Mouse (Mus musculus) heart, adult 9 months (tissue): Measurements from ENCODE around the gene Il11ra1.
A peak's percentile ranks its signal among the peaks of the same experiment; 100 is the strongest.
"Not testable (repeated sequence)": the region's sequence is repeated elsewhere in the genome, so short reads cannot be mapped to it uniquely, and the experiment has no call there.

Experiments
- DNase-seq, 2 experiments: peaks; one replicate each; pipeline ENCODE4 v3.0.0; 2022; ENCODE audit warnings: low spot score in 2 of 2

Gene Il11ra1

DNA sequence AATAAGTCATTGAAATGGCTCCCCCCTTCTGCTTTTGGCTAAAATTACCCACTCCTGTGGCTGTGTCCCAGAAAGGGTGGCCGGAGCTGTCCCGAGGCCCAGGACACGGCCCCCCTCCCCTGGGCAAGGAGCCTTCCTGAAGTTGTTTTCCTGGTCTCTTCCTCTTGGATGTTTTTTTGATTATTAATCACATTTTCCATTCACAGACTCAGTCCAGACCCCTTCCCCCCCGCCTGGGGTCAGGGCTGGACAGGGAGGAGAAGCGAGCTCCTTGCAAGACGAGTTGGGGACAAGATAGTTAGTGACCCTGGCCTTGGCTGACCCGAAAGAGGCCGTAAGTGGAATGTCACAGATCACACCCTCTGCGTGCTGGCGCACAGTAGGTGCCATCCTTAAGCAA lies at the start of gene Il11ra1:
TSS of gene Il11ra1 (plus strand) at position 207 of the 400 bp plus-strand sequence.
- DNase-seq, result not testable (repeated sequence)

DNA sequence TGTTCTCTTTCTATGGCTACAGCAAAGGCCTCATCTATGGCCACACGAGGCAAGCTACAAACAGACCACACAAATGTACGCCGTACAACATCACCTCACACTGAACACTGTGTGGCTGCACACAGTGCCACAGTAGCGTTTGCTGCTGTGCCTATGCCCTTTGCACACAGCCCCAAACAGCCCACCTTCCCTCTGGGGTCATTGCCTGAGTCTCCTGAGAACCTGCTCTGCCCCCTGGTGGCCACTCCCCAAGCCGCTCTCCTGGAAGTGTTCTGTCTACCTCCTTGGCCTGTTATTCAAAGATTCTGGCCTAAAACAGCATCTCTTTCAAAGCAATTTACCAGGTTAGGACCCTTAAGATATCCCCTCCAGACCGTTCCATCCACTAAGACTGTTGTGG lies 46.5 kb upstream of the Il11ra1 start:
- DNase-seq, result peak in 1 of 2 experiments; percentile 47

DNA sequence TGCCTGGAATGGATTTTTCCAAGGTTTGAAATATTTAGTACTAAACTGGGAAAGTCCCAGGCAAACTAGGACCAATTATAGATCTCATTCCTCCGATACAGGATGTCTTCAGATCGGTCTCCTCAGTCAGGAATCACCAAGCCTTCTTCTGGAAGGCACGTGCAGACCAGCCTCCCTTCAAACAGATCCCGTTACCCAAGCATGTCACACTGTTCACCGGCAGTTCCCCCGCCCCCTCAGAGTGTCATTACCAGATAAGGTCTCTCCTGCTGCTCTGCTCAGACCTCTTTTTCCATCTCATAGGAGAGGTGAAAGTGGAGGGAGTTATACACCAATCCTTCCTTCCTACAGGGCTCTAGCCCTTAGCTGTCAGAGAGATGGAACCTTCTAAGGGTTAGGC lies 46.1 kb upstream of the Il11ra1 start:
- DNase-seq, result no peak

DNA sequence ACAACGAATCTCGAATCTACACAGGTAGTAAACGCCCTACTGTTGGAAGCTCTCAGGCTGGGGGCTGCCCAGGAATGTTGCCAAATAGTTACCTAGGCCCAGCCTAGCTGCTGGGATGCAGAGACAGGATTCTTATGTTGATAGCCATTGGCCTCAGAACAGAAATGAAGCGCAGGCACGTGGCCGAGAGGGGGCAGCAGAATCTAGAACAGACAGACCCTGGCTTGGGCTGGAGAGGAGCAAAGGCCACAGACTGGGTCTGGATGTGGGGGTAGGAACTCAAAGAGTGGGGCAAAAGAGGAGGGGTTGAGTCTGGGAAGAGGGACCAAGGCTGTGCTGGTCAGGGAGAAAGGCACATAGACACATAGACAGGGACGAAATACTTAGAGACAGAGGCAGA lies 45.6 kb upstream of the Il11ra1 start:
- DNase-seq, result peak in 1 of 2 experiments; percentile 30

DNA sequence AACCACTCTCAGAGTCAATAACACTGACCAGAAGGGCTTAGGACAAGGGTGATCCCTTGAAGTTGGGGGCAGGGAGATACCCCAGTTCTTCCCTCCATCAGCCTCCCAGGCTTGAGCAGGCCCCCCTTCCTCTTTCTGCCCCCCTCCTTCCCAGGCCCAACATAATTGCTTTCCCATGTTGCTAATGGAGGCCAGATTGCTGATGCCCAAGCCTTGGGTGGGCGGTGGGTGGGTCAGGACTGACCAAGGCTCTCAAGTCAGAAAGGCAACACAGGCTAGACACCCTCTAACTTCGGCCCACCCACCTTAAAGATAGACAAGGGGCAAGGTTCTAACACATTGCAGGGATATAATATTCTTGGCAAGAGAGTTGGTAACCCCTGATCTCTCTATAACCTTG lies 44.3 kb upstream of the Il11ra1 start:
- no peak for DNase-seq

DNA sequence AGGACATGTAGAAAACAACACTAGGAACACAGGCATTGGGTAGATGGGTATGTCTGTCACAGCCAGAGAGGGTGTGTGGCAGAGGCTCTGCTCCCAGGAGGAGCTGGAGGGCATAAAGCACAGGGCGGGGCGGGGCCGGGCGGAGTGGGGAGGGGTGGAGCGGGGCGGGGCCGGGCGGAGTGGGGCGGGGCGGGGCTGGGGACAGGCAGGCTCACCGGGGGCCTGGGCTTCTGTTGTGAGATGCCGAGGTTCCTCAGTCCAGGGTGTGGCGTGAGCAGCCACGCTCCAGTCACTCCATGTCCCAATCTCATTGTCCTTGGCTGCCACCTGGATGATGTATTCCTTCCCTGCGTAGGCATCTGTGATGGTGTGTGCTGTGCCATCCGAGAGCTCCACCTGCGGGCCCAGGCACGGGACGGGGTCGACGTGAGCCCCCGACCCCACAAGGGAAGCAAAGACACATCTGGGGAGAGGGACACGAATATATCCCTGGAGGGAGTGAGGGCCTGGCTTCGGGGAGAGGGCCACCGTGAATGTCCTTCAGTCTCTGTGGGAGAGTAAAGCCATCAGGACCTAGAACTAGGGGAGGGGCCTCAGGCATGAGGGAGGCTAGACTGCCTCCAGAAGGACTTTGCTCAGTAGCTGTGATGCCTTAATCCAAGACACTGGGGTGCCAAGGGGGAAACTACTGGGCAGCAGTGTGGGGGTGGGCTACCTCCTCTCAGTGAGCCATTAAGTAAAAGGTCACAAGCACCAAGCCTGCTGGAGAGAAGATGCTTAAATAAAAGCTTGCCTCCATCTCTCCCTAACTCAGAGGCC lies 41.0 kb upstream of the Il11ra1 start:
- DNase-seq, result no peak

DNA sequence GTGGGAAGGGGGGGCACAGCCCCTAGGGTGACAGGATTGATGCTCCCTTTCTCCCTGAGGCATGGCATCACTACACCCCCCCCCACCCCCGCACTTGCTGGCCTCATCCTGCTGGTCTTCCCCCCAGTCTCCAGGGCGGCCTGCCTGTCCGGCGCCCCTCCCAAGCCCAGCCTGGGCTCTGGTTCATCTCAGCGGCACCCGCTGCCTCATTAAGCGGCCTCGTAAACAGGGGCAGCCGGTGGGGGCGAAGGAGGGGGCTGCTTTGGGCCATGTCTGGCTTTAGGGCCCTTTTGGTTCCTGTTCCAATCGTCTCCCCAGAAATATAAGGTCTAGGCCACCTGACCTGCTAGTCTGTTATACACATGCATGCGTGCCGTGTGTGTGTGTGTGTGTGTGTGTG lies 40.2 kb upstream of the Il11ra1 start:
- no peak for DNase-seq

DNA sequence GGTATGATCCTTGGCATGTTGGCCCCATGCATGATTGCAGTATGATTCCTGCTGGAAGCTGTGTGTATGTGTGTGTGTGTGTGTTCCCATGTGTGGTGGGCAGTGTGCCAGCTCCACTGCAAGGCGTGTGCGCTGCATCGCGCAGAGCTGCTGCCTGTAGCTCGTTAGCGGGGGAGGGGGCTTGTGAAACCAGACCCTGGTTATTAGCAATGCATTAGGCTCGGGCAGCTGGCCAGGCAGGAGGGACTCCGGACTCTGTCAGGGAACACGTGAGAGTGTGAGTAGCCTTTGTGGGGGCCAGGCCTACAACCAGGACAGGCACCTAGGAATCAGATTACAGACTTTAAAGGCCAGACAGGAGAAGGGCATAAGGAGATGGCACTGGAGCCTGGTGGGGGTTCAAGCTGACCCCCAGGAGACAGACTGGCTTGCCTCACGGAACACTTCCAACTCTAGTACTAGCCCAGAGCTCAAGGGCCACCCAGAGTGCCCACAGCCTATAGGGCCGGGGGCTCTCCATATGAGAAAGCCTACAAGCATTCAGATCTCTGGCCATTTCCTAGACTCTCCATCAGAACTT lies 38.8 kb upstream of the Il11ra1 start:
- no peak for DNase-seq

DNA sequence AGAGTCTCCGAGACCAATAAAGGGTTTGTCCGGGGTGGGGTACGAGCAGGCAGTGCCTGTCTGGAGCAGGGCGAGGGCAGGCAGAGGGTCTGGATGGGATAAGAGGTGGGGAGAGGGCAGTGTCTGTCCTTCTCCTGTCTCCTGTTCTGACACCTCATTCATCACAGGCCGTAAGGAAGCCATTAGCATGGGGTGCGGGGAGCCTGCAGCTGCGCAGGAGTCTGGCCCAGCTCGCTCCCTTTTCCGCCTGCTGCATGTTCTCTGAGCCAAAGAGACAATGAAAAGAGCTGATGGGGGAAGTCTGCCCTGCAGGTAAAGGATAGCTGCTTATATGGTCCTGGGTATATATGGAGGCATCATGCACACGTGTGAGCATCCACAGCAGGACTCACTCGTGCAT lies 37.1 kb upstream of the Il11ra1 start:
- DNase-seq, result no peak

DNA sequence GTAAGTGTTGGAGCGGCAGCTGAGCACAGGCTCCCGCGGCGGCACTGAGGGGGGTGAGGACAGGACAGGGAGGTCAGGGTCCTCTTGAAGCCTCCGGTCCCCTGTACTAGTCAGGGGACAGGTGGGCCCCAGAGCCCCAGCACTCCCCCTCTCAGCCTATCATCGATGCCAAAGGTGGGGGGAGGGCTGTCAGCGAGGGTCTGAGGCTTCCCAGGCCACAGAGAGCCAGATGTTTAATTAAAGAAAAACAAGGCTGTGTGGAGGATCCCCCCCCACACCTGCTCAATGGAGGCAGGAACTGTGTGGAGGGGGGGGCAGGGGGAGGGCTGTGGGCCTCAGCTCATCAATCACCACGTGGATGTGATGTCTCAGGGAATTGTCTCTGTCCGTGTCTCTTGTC lies 36.2 kb upstream of the Il11ra1 start:
- no peak for DNase-seq

DNA sequence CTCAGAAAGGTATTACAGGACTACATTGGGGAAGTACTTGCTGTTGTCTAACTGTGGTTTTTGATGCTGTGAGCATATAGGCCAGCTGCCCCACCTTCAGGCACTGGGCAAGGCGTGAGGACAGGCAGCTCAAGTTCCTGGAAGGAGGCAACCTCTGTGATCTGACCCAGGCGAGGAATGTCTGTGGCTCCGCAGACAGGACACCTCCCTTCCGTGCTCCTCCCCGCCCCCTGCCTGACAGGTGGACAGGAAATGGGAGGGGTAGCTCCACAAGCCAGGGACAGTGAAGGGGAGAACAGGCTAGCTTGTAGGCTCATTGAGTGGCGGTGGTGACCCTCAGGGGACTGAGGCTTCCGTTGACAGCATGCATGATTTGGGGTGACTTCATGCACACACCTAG lies 35.3 kb upstream of the Il11ra1 start:
- DNase-seq, result no peak

DNA sequence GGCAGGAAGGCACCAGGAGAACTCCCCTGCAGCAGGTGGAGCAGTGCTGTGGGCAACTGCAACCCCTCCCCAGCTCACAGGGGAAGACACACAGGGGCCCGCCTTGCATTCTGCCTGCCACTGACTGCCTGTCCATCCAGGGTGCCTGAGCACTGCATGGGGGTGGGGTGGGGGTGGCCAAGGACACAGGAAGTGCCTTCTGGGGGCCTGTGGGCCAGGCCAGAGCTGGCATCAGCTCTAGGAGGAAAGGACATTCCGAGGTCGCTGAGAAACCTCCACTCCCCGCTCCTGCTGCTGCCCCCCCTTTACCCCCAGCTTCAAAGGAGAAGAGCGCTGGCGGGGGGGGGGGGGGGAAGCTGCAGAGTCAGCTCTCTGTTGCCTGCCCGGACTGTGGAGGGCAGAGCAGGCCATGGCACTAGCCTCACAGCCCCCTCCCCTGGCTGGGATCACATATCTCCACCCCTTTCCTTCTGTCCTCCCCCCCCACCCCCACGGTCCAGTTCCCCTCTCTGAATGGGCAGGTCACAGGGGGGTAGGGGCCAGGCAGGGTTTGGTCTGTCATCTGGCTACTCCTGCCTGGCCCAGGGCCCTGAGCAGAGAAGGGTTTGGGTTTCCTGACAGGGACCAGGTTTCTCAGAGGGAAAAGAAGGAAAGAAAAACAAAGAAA lies 34.6 kb upstream of the Il11ra1 start:
- no peak for DNase-seq

DNA sequence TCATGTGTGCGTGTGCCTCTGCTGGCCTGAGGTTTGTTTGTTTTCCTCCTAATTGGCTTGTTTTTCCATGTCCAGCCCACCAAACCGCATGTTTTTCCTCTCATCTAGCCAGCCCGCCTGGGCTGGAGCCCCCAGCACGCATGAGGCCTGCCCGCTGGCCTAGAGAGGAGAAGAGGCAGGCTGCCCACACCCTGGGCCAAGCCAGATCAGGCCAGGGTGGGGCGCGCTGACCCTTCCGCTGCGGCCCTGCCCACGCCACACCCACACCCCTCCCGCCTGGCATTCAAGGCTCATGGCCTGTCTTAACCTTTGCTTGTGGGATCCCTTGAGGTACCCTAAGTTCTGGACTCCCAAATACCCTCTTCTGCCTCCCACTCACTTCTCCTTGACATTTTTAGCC lies 33.1 kb upstream of the Il11ra1 start:
- DNase-seq, result no peak

DNA sequence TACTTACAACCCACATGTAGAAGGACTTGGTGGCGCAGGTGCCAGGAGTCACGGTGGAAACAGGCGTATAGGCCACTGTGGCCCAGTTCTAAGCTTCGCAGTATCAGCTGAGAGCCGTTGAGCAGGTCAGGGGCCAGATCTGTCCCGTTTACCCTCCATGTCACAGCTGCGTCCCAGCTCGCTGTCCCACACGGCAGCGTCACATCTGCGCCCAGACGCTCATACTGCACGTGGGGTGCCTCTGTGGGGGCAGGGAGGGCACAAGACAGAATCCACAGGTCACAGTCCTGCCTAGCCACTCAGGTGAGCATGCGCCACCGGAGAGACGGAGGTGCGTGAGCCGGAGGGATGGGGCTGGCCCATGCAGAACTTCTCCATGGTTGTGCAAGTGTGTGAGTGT lies 29.0 kb upstream of the Il11ra1 start:
- no peak for DNase-seq

DNA sequence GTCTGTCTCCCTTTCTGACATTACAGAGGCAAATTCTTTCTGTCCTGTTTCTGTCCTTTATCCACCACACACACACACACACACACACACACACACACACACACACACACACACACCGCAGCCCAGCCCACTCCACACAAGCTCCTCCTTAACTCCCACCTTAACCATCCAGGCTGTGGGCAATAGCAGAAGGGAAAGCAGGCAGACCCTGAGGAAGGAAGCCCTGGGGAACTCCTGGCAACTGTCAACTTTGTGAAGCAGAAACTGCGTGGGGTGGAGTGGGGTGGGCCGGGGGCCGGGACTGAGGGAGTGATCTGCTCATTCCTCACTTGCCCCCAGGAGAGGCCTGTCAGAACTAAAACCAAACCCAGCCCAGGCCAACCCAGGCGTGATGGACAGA lies 28.3 kb upstream of the Il11ra1 start:
- no peak for DNase-seq

DNA sequence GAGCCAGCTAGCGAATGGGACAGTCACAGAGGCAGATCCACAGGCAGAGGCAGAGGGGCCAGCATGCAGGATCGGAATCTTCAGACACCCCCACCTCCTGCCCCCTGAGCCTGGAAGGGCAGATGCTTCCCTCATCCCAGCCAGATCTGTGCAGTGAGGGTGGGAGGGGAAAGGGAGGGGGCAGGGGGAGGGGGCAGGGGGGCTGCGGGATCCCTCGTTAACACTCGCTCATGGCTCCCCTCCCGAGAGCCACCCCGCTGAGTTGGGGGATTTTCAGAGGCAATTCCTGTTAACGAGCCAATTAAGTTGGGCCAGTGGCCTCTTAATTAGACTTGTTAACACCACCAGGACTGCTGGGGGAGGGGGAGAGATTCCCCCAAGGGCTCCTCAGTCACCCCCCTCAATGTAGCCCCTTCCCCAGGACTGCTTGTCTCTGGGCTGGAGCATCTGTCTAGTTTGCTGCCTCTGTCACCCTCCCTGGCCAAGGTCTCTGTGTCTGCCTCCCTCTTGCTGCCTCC lies 27.8 kb upstream of the Il11ra1 start:
- no peak for DNase-seq

DNA sequence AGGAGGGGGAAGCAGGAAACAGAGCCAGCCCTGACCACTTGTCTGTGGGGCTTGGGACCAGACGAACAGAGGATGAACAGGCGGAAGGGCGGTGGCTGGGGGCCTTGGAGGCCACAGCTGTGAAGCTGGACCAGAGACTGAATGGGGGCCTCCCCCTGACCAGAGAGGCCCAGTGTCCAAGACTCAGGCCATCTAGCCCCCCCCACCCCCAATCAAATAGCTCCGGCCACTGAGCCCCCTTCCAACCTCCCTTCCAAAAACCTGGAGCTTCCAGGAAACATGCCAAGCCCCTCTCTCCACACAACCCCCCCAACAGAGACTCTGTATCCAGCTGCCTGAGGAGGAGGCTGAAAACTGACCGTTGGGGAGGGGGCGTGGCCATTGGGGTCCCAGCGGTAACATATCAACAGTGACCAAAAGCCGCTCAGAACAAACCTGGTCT lies 27.2 kb upstream of the Il11ra1 start:
- no peak for DNase-seq

DNA sequence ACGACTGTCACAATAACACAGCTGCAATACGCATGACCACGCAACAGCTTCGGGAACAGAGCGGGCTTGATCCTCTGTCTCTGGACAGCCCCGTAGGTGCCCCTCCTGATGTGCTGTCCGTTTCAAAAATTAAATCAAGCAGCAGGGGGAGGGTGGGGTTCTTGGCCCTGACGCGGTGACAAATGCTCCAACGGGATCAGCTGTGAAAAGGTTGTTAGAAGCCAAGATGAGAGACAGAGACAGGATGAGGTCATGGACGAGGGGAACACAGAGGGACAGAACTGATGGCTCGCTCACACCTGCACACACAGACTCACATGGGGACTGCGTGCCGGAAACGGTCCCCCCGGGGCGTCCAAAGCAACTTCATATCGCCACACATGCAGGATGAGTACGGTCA lies 26.6 kb upstream of the Il11ra1 start:
- DNase-seq, result no peak

DNA sequence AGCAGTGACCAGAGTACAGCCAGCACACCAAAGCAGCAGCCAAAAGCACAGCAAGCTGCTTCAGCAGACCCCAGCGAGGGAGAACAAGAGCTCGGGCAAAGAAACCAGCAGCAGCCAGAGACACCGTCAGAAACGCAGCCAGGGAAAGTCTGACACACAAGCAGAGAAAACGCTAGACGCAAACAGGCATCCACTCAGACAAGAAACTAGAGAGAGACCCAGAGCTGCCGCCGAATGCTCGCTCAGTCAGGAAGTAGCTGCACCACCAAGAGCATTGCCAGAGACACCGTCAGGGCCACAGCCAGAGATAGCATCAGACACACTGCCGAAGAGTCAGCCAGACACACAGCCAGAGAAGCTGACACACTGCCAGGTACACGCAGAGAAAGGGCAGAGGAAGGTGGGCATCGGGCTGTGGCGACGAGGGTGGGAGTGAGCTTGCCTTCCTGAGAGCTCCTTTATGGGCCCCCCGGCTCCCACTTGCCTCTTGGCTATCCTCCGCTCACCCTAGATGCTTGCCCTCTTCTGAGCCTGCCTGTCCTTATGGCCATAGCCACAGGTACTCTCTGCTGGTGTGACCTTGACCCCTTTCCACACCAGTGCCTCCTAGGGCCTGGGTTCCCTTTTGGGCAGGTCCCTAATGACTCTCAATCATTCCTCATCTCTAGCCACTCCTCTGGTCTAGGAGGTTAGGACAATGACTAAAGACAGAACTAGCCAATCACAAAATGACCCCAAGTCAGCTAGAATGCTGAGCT lies 23.4 kb upstream of the Il11ra1 start:
- DNase-seq, result no peak

DNA sequence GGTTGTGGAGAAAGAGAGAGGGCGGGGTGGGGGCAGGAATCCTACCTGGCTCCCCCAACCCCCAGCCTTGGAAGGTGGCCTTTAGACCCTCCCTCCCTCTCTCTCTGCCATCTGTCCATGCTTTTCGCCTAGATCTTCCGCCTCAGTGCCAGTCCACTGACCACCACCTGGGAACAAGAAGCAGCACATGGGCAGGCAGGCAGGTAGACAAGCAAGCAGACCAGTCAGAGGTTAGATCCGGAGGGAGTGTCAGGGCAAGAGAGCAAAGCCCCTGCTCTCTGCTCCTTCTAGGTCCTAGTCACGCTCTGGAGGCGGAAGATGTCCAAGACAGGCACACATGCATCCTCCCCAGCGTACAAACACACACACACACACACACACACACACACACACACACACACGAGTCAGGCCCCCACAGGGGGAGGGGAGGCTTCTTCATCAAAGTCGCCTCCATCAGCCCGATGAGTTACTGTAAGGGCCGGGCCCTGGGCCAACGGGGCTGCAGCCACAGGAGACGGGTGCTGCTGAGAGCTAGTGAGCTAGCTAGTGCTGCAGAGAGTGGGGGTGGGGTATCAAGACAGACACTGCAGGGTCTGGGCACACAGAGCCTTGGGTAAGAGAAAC lies 22.7 kb upstream of the Il11ra1 start:
- no peak for DNase-seq

DNA sequence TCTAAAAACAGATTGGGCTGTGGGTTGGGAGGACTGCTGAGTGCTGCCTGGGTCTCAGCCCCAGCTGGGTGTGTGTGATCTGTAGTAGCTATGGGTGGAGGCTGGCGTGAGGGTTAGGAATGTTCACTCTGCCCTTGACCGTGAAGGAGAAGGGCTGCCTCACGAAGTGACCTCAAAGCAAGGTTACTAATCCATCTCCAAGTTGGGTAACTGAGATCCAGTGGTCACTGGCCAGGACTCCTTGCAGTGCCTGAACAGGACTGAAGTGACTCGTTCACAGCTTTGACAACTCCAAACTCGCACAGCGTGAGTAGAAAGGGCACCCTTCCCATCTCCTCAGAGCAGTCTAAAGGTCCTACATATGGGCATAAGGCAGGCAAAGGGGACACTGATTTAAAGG lies 20.9 kb upstream of the Il11ra1 start:
- no peak for DNase-seq

DNA sequence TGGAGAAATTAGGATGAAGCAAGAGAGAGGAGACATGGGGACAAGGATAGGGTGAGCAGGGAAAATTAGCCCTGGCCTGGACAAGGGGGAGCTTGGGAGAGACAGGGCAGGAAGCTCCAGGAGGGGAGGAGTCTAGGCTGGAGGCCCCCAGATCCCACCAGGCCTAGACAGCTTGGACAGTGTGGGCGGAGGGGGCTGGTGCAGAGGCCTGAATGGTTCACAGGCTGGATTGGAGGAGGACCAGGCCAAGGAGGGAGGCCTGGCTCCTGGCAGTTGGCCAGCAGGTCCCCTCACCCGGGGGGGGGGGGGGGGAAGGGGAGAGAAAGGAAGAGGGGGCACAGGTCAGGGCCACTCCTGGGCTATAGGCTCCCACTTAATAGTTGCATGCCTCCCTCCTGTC lies 20.5 kb upstream of the Il11ra1 start:
- DNase-seq, result no peak
